ENCODE assay signal across 8 mouse cellular contexts in the genomic region with DNA sequence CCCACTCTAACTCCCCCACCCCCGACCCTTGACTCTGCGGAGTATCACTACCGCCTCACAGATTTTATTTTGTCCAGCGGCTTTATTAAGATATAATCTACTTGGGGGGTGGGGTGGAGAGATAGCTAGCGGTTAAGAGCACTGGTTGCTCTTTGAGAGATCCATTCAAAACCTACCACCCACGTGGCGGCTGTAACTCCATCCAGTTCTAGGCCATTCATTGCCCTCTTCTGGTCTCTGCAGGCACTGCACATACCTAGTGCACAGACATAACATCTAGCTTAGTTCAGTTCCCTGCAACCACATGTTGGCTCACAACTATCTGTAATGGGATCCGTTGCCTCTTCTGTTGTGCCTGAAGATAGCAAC. TPM values are rescaled to one million over a fixed set of nuclear protein-coding genes. Genes with fewer than 3 reads are reported as not detected.
DNase-seq lines count a peak whose midpoint lies in the region; ATAC-seq and TF ChIP-seq lines count a peak whose summit lies in the region.

No protein-coding gene starts in this region.

- H3K4me1 ChIP-seq in bone marrow, adult 2 months (ENCODE audit: control insufficient read depth, insufficient read depth, low read length), result no peaks in the 10 kb centered on the region
- peaks cover 17% of the 10 kb centered on the region for H3K4me1 ChIP-seq in forebrain, embryonic 10.5 days
- H3K4me1 ChIP-seq in lung, embryonic 15.5 days, result peaks cover 10% of the 10 kb centered on the region

- H3K27ac ChIP-seq in bone marrow, adult 2 months (ENCODE audit: control insufficient read depth, insufficient read depth, low read depth, low read length, poor library complexity), result no peak overlapping the region
- peak overlapping the region; percentile 65 for H3K27ac ChIP-seq in forebrain, embryonic 10.5 days
- peak overlapping the region; percentile 64; the same call in 1 of the 2 replicates for H3K27ac ChIP-seq in lung, embryonic 15.5 days

- TF ChIP-seq POLR2A in bone marrow, adult 2 months (IDR thresholded peaks at IDR 0.05; ENCODE audit: borderline replicate concordance, control insufficient read depth, low read depth, low read length), result no peak

- H3K9ac ChIP-seq in lung, embryonic 15.5 days, result no peak overlapping the region

- peaks cover 24% of the 10 kb centered on the region for H3K27me3 ChIP-seq in forebrain, embryonic 10.5 days (ENCODE audit: poor library complexity, severe bottlenecking)
- H3K27me3 ChIP-seq in lung, embryonic 15.5 days, result no peaks in the 10 kb centered on the region

- no peaks in the 10 kb centered on the region; the same call in 1 of the 2 replicates for H3K9me3 ChIP-seq in forebrain, embryonic 10.5 days
- H3K9me3 ChIP-seq in lung, embryonic 15.5 days, result no peaks in the 10 kb centered on the region

- peak overlapping the region; percentile 47 for H3K4me2 ChIP-seq in lung, embryonic 15.5 days

- intact Hi-C loops in heart, postnatal 10 days (cut with DNase I), result loop anchor here (1.0 to 10.0 kb wide), 2 partner anchors 153 to 511 kb away; no protein-coding TSS in a partner anchor

- no peak for DNase-seq in cerebellum, adult 11-12 months
- peak; percentile 72 for DNase-seq in forebrain, embryonic 10.5 days (ENCODE audit: extremely low spot score, low spot score)
- peak; percentile 75 to 78 for DNase-seq in heart, postnatal 10 days
- DNase-seq in kidney, postnatal 14 days, result peak; percentile 81
- DNase-seq in ovary, postnatal 14 days (ENCODE audit: low spot score), result peak; percentile 49

- peaks cover 18% of the 10 kb centered on the region for H3K36me3 ChIP-seq in forebrain, embryonic 10.5 days (replicated peaks)
- H3K36me3 ChIP-seq in lung, embryonic 15.5 days, result peaks cover 11% of the 10 kb centered on the region

- TF ChIP-seq CTCF in bone marrow, adult 2 months (IDR thresholded peaks at IDR 0.05; ENCODE audit: control insufficient read depth, insufficient read depth, low read length), result peak; percentile 53

- 0 out of 2 replicates have a peak, but pooled peaks have one; percentile 40 for ATAC-seq in cerebellum, adult (ENCODE audit: insufficient number of reproducible peaks, low FRiP score, low TSS enrichment)
- ATAC-seq in lung, embryonic 15.5 days (ENCODE audit: borderline replicate concordance, extremely low read depth, low FRiP score, low TSS enrichment), result peak; percentile 77

- WGBS in bone marrow, adult 2 months, result 7% methylated on average over 8 of the region's 8 CpGs
- 4% methylated on average over 8 of the region's 8 CpGs for WGBS in forebrain, embryonic 10.5 days
- 4% methylated on average over 8 of the region's 8 CpGs for WGBS in lung, embryonic 15.5 days

- H3K4me3 ChIP-seq in bone marrow, adult 2 months (replicated peaks; ENCODE audit: control insufficient read depth, low read depth, low read length), result no peak overlapping the region
- peak overlapping the region; percentile 33 for H3K4me3 ChIP-seq in forebrain, embryonic 10.5 days
- H3K4me3 ChIP-seq in lung, embryonic 15.5 days, result peak overlapping the region; percentile 11; the same call in 1 of the 2 replicates

RNA-seq across cellular contexts. Expression of a gene that starts 27.4 kb away (rescaled TPM):
- polyA plus RNA-seq in bone marrow, adult 2 months (2011; ENCODE audit: insufficient read depth, insufficient read length, low replicate concordance, missing spikeins), result 2.4 and 3.2 TPM in 2 replicates
- polyA plus RNA-seq in forebrain, embryonic 10.5 days (2016; fragmentation: Nextera tagmentation; extraction: Ambion mirVana), result 13.6 and 15.6 TPM in 2 replicates
- total RNA-seq in heart, postnatal 10 days (2021), result 10 to 100 TPM; 10.7 to 13.8 TPM
- 23.6 and 23.8 TPM in 2 replicates for polyA plus RNA-seq in lung, embryonic 15.5 days (2015; fragmentation: Nextera tagmentation; extraction: Ambion mirVana)

RNA-seq across cellular contexts. Expression of a gene that starts 51.8 kb away (rescaled TPM):
- 1.3 and 5.8 TPM in 2 replicates for polyA plus RNA-seq in bone marrow, adult 2 months (2011; ENCODE audit: insufficient read depth, insufficient read length, low replicate concordance, missing spikeins)
- 8.5 and 11.1 TPM in 2 replicates for polyA plus RNA-seq in forebrain, embryonic 10.5 days (2016; fragmentation: Nextera tagmentation; extraction: Ambion mirVana)
- total RNA-seq in heart, postnatal 10 days (2021), result 100 to 1,000 TPM; 387 to 393 TPM
- polyA plus RNA-seq in lung, embryonic 15.5 days (2015; fragmentation: Nextera tagmentation; extraction: Ambion mirVana), result 96.2 and 102 TPM in 2 replicates

RNA-seq across cellular contexts. Expression of a gene that starts 52.9 kb away (rescaled TPM):
- polyA plus RNA-seq in bone marrow, adult 2 months (2011; ENCODE audit: insufficient read depth, insufficient read length, low replicate concordance, missing spikeins), result 12.2 and 17.3 TPM in 2 replicates
- 24.1 and 24.4 TPM in 2 replicates for polyA plus RNA-seq in forebrain, embryonic 10.5 days (2016; fragmentation: Nextera tagmentation; extraction: Ambion mirVana)
- 10 to 100 TPM; 12.8 TPM for total RNA-seq in heart, postnatal 10 days (2021)
- polyA plus RNA-seq in lung, embryonic 15.5 days (2015; fragmentation: Nextera tagmentation; extraction: Ambion mirVana), result 20.3 and 20.4 TPM in 2 replicates

RNA-seq across cellular contexts. Expression of a gene that starts 57.2 kb away (rescaled TPM):
- 0.50 and 2.5 TPM in 2 replicates for polyA plus RNA-seq in bone marrow, adult 2 months (2011; ENCODE audit: insufficient read depth, insufficient read length, low replicate concordance, missing spikeins)
- polyA plus RNA-seq in forebrain, embryonic 10.5 days (2016; fragmentation: Nextera tagmentation; extraction: Ambion mirVana), result 4.4 and 5.3 TPM in 2 replicates
- 1 to 10 TPM; 4.2 to 4.5 TPM for total RNA-seq in heart, postnatal 10 days (2021)
- polyA plus RNA-seq in lung, embryonic 15.5 days (2015; fragmentation: Nextera tagmentation; extraction: Ambion mirVana), result 5.1 and 5.4 TPM in 2 replicates
